Mouse (Mus musculus) liver, postnatal 0 days (tissue): ENCODE results near the gene Ubr7.

ENCODE experiments used
- CTCF ChIP-seq: sonication (generic); IDR thresholded peaks from 2 replicates; pipeline ENCODE4 v1.5.1; 2016; ENCODE audit warnings: antibody characterized with exemption, low read depth
- EP300 ChIP-seq: IDR thresholded peaks from 2 replicates; pipeline ENCODE4 v1.6.1; 2016; ENCODE audit warnings: antibody characterized with exemption, low read depth, mild to moderate bottlenecking

GRCm38 (mm10) chr12:102778151-102778550 lies 20.4 kb downstream of the Ubr7 start:
- TF ChIP-seq CTCF (no peak), EP300 (no peak)
